Mouse (Mus musculus) liver, embryonic 15.5 days (tissue): Measurements from ENCODE around the gene Plin4. TPM values are rescaled to one million over a fixed set of nuclear protein-coding genes. Genes with fewer than 3 reads are reported as not detected.
A peak's percentile ranks its signal among the peaks of the same experiment; 100 is the strongest.
"Not testable (repeated sequence)": the region's sequence is repeated elsewhere in the genome, so short reads cannot be mapped to it uniquely, and the experiment has no call there.

Source experiments
- ATAC-seq: fragments of 200-750 bp; cut with Nextera tagmentation; 2 replicates; pipeline ENCODE4 v1.8.0; 2017; ENCODE audit warnings: moderate number of reproducible peaks, mild to moderate bottlenecking, moderate library complexity; ENCODE audit not compliant: insufficient read depth
- H3K27ac ChIP-seq: fragments of 300-500 bp; sonication (generic); replicated peaks from 2 replicates; pipeline ENCODE4 v1.5.1; 2015; ENCODE audit warnings: mild to moderate bottlenecking, inconsistent platforms
- H3K27me3 ChIP-seq: fragments of 300-500 bp; sonication (generic); 2 replicates; pipeline ENCODE4 v1.6.1; 2015; ENCODE audit warnings: mild to moderate bottlenecking, inconsistent platforms
- H3K36me3 ChIP-seq: fragments of 300-500 bp; sonication (generic); replicated peaks from 2 replicates; pipeline ENCODE4 v1.6.1; 2015; ENCODE audit warnings: moderate library complexity, mild to moderate bottlenecking, inconsistent platforms
- H3K4me1 ChIP-seq: fragments of 300-500 bp; sonication (generic); replicated peaks from 2 replicates; pipeline ENCODE4 v1.6.1; 2015; ENCODE audit warnings: inconsistent platforms
- H3K4me2 ChIP-seq: fragments of 300-500 bp; sonication (generic); 2 replicates; pipeline ENCODE4 v1.6.1; 2015; ENCODE audit warnings: moderate library complexity, mild to moderate bottlenecking, inconsistent platforms
- H3K4me3 ChIP-seq: fragments of 300-500 bp; sonication (generic); replicated peaks from 2 replicates; pipeline ENCODE4 v1.5.1; 2015; ENCODE audit warnings: mild to moderate bottlenecking, inconsistent platforms
- H3K9ac ChIP-seq: fragments of 300-500 bp; sonication (generic); 2 replicates; pipeline ENCODE4 v1.6.1; 2015; ENCODE audit warnings: moderate library complexity, mild to moderate bottlenecking, inconsistent platforms
- H3K9me3 ChIP-seq: fragments of 300-500 bp; sonication (generic); replicated peaks from 2 replicates; pipeline ENCODE4 v1.6.1; 2016; ENCODE audit warnings: inconsistent platforms
- WGBS: fragments of 180-500 bp; shearing (Covaris S2); methylation state at CpG from one replicate; pipeline ENCODE4 v1.1.7; 2015; ENCODE audit warnings: mixed read lengths; ENCODE audit not compliant: insufficient replicate concordance; 5-methylcytosine and 5-hydroxymethylcytosine counted together
- polyA plus RNA-seq: library from polyadenylated mRNA; unstranded; fragments of >200 nt; fragmentation: Nextera tagmentation; extraction: Ambion mirVana; gene quantifications from 2 replicates; pipeline ENCODE4 v1.2.1, GENCODE M21; 2015

Gene Plin4
- polyA plus RNA-seq, 1 experiment from 2014 or later, result 0.02 TPM

DNA sequence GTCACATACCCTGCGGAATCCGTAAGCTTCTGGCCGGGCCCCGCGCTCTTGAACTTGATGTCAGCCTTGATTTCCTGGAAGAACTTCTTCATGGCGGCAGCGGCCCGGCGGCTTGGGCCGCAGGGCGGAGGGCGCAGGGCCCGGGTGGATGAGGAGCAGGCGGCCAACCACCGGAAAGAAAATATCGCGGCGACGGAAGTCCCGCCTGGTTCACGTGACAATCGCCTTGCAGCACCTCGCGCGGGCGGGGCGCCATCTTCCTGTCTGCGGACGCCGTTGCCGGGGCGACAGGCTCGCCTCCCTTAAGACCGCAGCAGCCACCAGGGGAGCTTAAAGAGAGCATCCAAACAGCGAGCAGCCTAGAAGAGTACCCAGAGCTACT, 34.8 kb downstream of the Plin4 start, which contains the start of gene Ubxn6:
TSS of gene Ubxn6 (minus strand) at position 202 of the 382 bp plus-strand sequence.
- under 1% methylated on average over 35 of the region's 35 CpGs for WGBS
- H3K4me1 ChIP-seq, result peaks cover 33% of the 10 kb centered on the region
- ATAC-seq, result peak; percentile 11
- no peaks in the 10 kb centered on the region for H3K9me3 ChIP-seq
- H3K36me3 ChIP-seq, result peaks cover 29% of the 10 kb centered on the region
- peak within 1 kb of the TSS; percentile 93 for H3K4me2 ChIP-seq
- H3K27me3 ChIP-seq, result no peaks in the 10 kb centered on the region
- H3K9ac ChIP-seq, result peak within 1 kb of the TSS; percentile 70
- peak within 1 kb of the TSS; percentile 98 for H3K27ac ChIP-seq
- H3K4me3 ChIP-seq, result peak within 1 kb of the TSS; percentile 78

DNA sequence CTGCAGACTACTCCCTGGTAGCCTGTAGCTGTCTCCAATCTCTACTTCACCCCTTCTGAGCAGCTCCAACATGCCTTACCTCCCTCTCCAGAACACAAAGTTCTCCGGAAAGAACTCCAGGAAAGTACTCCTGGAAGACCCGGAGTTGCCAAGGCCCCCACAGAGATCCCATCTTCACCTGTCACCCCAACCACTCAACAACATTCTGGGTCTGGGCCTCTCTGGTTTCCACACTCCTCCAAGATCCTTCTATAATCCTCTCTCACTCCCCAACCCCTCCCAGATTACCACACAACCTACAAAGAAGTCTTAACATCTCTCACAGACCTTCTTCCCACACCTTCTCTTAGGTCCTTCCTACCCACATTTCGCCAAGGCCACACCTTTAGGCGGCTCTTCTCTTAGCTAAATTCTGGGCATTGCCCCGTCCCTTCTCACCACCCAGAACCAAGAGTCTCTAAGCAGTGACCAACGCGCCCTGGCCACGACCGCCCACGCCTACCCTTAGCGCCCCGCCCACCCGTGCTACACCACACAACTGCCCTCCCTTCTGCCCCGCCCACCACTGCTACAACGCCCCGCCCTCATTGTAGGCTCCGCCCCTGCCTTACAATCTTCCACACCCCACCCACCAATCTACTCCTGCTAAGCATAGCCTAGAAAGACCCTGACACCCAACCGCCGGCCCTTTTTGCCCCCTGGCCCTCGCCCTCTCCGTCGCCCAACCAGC, 35.3 kb downstream of the Plin4 start:
- ATAC-seq, result peak; percentile 9
- Histone ChIP-seq H3K27me3 (no peaks in the 10 kb centered on the region), H3K4me2 (peak overlapping the region; percentile 93), H3K9ac (peak overlapping the region; percentile 70), H3K4me1 (peaks cover 31% of the 10 kb centered on the region), H3K36me3 (peaks cover 34% of the 10 kb centered on the region), H3K9me3 (no peaks in the 10 kb centered on the region), H3K27ac (peak overlapping the region; percentile 98), H3K4me3 (peak overlapping the region; percentile 78)
- 9% methylated on average over 22 of the region's 22 CpGs for WGBS

DNA sequence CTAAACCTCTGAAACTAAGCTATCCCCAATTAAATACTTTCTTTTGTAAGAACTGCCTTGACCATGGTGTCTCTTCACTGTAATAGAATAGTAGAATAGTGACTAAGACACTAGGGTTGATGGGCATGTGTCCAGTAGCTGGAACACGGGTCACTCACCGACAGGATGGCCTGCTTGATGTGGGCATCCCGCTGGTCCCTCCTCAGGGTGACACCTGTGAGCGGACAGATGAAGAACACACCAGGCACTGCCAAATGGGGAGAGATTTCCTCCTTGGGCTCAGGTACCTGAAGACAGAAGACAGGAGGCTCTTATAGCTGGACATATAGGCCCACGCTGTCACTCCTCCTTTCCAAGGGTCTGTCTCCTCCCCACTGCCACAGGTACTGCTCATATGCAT, 37.4 kb downstream of the Plin4 start:
- H3K27me3 ChIP-seq, result no peaks in the 10 kb centered on the region
- ATAC-seq, result no peak
- no peaks in the 10 kb centered on the region for H3K9me3 ChIP-seq
- 83% methylated on average over 5 of the region's 5 CpGs for WGBS
- H3K27ac ChIP-seq, result no peak overlapping the region
- H3K4me3 ChIP-seq, result no peak overlapping the region
- peaks cover 24% of the 10 kb centered on the region for H3K4me1 ChIP-seq
- H3K36me3 ChIP-seq, result peaks cover 54% of the 10 kb centered on the region
- H3K4me2 ChIP-seq, result no peak overlapping the region
- H3K9ac ChIP-seq, result no peak overlapping the region

DNA sequence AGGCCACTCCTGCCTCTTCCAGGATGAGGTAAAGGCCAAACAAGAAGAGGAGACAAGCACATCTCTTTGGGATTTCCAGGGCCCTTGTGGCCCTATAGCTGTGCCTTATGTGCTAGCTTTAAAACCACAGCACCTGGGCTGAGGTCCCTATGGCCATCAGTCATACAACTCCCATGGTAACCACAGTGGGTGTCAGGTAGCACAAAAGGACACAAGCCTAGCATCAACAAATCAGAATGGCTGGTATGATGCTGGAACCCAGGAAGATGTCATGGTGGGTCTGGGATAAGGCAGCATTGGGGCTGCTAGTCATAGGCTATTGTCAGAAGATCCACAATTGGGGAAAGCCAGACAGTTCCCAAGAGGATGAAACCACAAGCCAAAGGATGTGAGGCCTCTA, 38.5 kb downstream of the Plin4 start:
- H3K36me3 ChIP-seq, result peaks cover 66% of the 10 kb centered on the region
- H3K4me1 ChIP-seq, result peaks cover 24% of the 10 kb centered on the region
- H3K4me2 ChIP-seq, result no peak overlapping the region
- no peak overlapping the region for H3K9ac ChIP-seq
- H3K27ac ChIP-seq, result no peak overlapping the region
- H3K4me3 ChIP-seq, result no peak overlapping the region
- no peaks in the 10 kb centered on the region for H3K27me3 ChIP-seq
- ATAC-seq, result no peak
- no peaks in the 10 kb centered on the region for H3K9me3 ChIP-seq

DNA sequence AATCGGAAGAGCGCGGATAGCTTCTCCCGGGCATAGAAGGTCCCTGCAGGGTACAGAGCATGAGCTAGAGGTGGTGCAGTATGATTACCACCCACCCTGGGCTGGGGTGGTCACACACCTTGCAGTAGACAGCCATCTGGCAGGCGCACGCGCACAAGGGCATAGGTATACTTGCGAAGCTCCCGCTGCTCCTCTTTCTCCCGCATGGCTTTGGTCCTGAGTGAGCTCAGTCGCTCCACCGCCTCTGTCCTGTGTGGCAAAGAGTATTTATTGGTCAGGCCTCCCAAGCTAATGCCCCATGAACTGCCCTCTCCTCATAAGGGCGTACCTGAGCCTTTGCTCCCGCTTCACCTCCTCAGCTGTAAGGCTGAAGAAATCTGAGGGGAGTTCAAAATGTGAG, 40.5 kb downstream of the Plin4 start:
- Histone ChIP-seq H3K9ac (no peak overlapping the region), H3K9me3 (no peaks in the 10 kb centered on the region), H3K4me3 (no peak overlapping the region), H3K27ac (no peak overlapping the region), H3K4me2 (no peak overlapping the region), H3K27me3 (no peaks in the 10 kb centered on the region), H3K36me3 (peaks cover 86% of the 10 kb centered on the region), H3K4me1 (peaks cover 8% of the 10 kb centered on the region)
- no peak for ATAC-seq
- WGBS, result 90% methylated on average over 14 of the region's 14 CpGs

DNA sequence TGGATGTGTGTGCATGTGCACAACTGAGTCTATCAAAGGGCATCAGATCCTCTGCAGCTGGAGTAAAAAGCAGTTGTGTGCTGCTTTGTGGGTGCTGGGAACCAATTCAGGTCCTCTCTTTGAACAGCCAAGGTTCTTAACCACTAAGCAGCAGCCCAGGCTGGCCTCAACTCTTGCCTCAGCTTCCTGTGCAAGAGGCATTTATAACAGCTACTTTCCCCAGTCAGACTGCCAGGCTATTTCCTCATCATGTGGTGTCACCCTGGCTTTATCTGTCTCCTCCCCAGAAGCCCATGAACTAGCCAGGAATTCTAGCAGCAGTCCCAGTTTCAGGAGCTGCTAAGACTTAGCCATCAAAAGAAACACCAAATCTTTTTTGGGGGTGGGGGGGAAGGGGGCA, 43.2 kb downstream of the Plin4 start:
- H3K27ac ChIP-seq, result no peak overlapping the region
- H3K9me3 ChIP-seq, result no peaks in the 10 kb centered on the region
- no peaks in the 10 kb centered on the region for H3K27me3 ChIP-seq
- H3K9ac ChIP-seq, result no peak overlapping the region
- H3K4me1 ChIP-seq, result peaks cover 6% of the 10 kb centered on the region; the same call in 1 of the 2 replicates
- peaks cover 100% of the 10 kb centered on the region for H3K36me3 ChIP-seq
- H3K4me3 ChIP-seq, result no peak overlapping the region
- H3K4me2 ChIP-seq, result no peak overlapping the region
- no peak for ATAC-seq

DNA sequence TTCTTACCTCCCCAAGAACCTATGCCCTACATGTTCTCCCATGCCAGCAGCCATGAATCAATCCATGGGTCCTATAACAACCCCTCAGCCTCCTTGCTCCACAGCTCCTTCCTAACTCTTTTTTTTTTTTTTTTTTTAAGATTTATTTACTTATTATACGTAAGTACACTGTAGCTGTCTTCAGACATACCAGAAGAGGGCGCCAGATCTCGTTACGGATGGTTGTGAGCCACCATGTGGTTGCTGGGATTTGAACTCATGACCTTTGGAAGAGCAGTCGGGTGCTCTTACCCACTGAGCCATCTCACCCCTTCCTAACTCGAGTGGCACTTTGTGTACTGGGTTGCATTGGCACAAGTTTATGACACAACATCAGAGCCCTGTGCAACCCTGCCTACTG, 43.9 kb downstream of the Plin4 start:
- H3K4me1 ChIP-seq, H3K27ac ChIP-seq, ATAC-seq, H3K4me3 ChIP-seq, H3K4me2 ChIP-seq, H3K27me3 ChIP-seq, H3K9me3 ChIP-seq, H3K9ac ChIP-seq: not testable (repeated sequence)
- 77% methylated on average over 6 of the region's 6 CpGs for WGBS
- H3K36me3 ChIP-seq, result peaks cover 100% of the 10 kb centered on the region

DNA sequence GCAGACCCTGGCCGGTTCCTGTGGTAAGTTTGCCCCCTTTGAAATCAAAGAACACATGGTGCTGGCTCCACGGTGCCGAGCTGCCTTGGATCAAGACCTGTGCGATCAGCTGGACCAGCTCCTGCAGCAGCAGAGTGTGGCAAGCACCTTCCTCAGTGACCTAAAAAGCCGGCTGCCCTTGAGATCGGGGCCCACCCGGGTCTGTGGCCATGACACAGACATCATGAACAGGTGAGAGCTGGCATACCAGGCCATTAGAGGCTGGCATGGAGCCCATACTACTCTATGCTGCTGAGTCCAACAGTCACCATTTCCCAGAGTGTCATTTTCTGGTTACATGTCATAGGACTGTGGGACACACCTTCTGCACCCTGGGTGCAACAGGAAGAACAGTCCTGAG, 47.5 kb downstream of the Plin4 start:
- 90% methylated on average over 7 of the region's 7 CpGs for WGBS

DNA sequence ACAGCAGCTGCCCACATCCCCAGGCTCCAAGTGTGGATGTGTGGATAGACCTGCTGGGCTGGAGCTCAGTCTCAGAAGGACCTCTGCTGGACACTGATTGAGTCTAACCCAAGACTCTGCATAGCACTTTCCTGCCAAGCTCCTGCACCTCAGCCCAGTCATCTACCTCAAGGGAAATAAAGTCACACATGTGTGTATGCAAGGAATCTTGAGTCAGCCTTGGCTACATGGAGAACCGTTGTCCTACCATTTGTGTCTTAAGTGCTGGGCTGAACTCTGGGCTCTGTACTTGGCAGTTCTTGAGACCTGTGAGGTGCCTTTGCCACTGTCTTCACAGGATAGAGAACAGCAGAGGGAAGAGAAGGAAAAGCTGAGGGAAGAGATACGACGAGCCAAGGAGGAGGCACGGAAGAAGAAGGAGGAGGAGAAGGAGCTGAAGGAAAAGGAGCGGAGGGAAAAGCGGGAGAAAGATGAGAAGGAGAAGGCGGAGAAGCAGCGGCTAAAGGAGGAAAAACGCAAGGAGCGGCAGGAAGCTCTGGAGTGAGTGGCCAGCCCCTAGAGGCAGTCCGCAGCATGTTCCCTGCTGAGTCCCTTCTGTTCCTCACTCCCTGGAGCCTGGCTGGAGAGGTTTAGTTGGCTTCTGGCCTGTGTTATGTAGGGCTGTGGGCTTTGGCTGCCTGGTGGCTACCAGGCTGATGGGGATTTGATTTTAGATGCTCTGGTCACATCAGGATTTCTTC, 52.1 kb downstream of the Plin4 start:
- peaks cover 95% of the 10 kb centered on the region for H3K36me3 ChIP-seq
- H3K4me2 ChIP-seq, result no peak overlapping the region
- ATAC-seq, result no peak
- H3K4me1 ChIP-seq, result peaks cover 18% of the 10 kb centered on the region
- H3K9me3 ChIP-seq, result no peaks in the 10 kb centered on the region
- no peak overlapping the region for H3K4me3 ChIP-seq
- 91% methylated on average over 11 of the region's 11 CpGs for WGBS
- no peak overlapping the region for H3K9ac ChIP-seq
- H3K27me3 ChIP-seq, result no peaks in the 10 kb centered on the region
- no peak overlapping the region for H3K27ac ChIP-seq

More for the DNA sequence above, 47.5 kb downstream of the Plin4 start:
- no peak for ATAC-seq
- Histone ChIP-seq H3K27ac (no peak overlapping the region), H3K9me3 (no peaks in the 10 kb centered on the region), H3K36me3 (peaks cover 100% of the 10 kb centered on the region), H3K9ac (no peak overlapping the region), H3K4me1 (peaks cover 6% of the 10 kb centered on the region; the same call in 1 of the 2 replicates), H3K4me2 (no peak overlapping the region), H3K4me3 (no peak overlapping the region), H3K27me3 (no peaks in the 10 kb centered on the region)

DNA sequence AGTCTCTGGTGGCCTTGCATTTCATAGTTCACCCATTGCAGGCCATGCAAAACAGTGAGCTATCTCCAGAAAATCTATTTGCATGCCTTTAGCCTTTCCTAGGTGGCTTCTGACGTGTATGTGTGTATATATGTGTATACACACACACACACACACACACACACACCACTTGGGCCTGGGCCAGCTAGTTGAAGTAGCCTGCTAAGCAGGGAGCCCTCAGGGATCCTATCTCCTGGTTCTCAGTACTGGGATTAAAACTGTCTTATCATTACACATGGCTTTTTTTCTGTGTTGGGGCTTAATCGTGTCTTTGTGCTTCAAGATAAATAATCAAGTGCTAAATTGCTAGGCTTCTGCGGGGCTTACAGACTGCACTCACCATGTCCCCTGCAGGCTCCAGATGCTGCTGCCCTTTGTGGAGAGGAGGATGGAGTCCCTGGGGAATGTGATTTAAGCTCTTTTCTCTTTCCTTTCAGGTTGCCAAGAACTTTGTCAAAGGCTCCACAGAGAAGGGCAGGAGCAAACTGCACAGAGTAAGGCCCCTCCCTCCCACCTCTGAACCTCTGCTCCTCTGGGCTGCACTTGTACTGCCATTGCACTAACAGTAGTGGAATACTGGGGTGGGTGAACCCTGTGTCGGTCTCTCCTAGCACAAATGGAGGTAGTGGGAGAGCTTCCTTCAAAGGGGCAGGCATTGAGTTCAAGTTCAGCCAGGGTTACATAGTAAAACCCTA, 53.5 kb downstream of the Plin4 start:
- Histone ChIP-seq H3K36me3 (peaks cover 95% of the 10 kb centered on the region), H3K4me3 (no peak overlapping the region), H3K9ac (no peak overlapping the region), H3K4me1 (peaks cover 18% of the 10 kb centered on the region), H3K4me2 (no peak overlapping the region), H3K27me3 (no peaks in the 10 kb centered on the region), H3K27ac (no peak overlapping the region), H3K9me3 (no peaks in the 10 kb centered on the region)
- WGBS, result 55% methylated on average over 4 of the region's 4 CpGs
- ATAC-seq, result 0 out of 2 replicates have a peak, but pooled peaks have one; percentile 33

DNA sequence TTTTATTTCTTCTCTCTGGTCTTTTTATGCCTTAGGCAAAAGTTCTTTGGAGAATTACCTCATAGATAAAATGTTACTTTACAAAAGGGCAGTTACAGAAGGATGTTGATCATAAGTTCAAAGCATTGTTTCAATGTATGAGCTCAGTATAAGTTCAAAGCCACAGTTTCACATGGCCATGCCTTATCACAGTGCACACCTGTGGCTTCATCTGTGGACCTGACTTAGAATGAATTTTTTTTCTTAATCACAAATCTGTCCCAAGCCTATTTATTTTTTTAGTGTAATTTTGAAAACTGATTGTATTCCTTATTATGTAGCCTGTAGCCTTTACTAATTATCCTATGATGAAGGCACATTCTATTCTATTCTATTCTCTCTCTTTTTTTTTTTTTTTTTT, 54.7 kb downstream of the Plin4 start:
- no peak overlapping the region for H3K4me2 ChIP-seq
- H3K36me3 ChIP-seq, result peaks cover 94% of the 10 kb centered on the region
- no peak for ATAC-seq

More for the DNA sequence above, 54.7 kb downstream of the Plin4 start:
- Histone ChIP-seq H3K27ac (no peak overlapping the region), H3K27me3 (no peaks in the 10 kb centered on the region), H3K4me1 (peaks cover 18% of the 10 kb centered on the region), H3K9ac (no peak overlapping the region), H3K9me3 (no peaks in the 10 kb centered on the region), H3K4me3 (no peak overlapping the region)
